Mouse (Mus musculus): ENCODE measurements around the gene Cgrrf1. TPM values are rescaled to one million over a fixed set of nuclear protein-coding genes. Genes with fewer than 3 reads are reported as not detected.

The Cgrrf1 gene
- 28.7 TPM for polyA plus RNA-seq (2012; fragmentation: generic; extraction: Trizol)
- long read RNA-seq, experiment 1, transcript Cgrrf1-201 (6 exons, 1,324 nt) = major isoform, 23 of 31 reads
- long read RNA-seq, experiment 1, partial matches to known transcripts = 0 of 31 reads
- long read RNA-seq, experiment 1, other reads (novel, unspliced or antisense) = 6 of 31 reads
- long read RNA-seq, experiment 2, transcript Cgrrf1-201 (6 exons, 1,324 nt) = major isoform, 28 of 42 reads
- long read RNA-seq, experiment 2, partial matches to known transcripts = 3 of 42 reads
- long read RNA-seq, experiment 2, other reads (novel, unspliced or antisense) = 8 of 42 reads

- peak within 1 kb of the TSS; percentile 86 for H3K4me3 ChIP-seq (ENCODE audit: insufficient read depth, poor library complexity, severe bottlenecking)
- no peaks in the 10 kb centered on the region for H3K27me3 ChIP-seq (ENCODE audit: control insufficient read depth, insufficient read depth, insufficient read length)
- H3K79me2 ChIP-seq (ENCODE audit: control insufficient read depth, insufficient read depth) = peaks cover 53% of the 10 kb centered on the region
- H3K79me3 ChIP-seq (ENCODE audit: low read depth) = peaks cover 8% of the 10 kb centered on the region
- TF ChIP-seq FOSL1 (IDR thresholded peaks at IDR 0.05; ENCODE audit: insufficient read depth, low read length, poor library complexity, severe bottlenecking) = no peak
- TF ChIP-seq MYOD1 (IDR thresholded peaks at IDR 0.05; ENCODE audit: control insufficient read depth, insufficient read length, low read depth) = peak; percentile 26
- no peak for TF ChIP-seq CEBPB (IDR thresholded peaks at IDR 0.05; ENCODE audit: low read depth)
- no peaks in the 10 kb centered on the region for H3K36me3 ChIP-seq (ENCODE audit: control insufficient read depth, insufficient read depth)
- H3ac ChIP-seq (ENCODE audit: control insufficient read depth, insufficient read length, low read depth) = peak within 1 kb of the TSS; percentile 87
These were observed at the start of gene Cgrrf1 for GRCm38 (mm10) chr14:46831837-46832333. Cgrrf1 (plus strand) TSS chr14:46832125.

- no peak overlapping the region for H3K4me3 ChIP-seq (ENCODE audit: insufficient read depth, poor library complexity, severe bottlenecking)
- no peaks in the 10 kb centered on the region for H3K27me3 ChIP-seq (ENCODE audit: control insufficient read depth, insufficient read depth, insufficient read length)
- peaks cover 95% of the 10 kb centered on the region for H3K79me2 ChIP-seq (ENCODE audit: control insufficient read depth, insufficient read depth)
- peaks cover 74% of the 10 kb centered on the region for H3K36me3 ChIP-seq (ENCODE audit: control insufficient read depth, insufficient read depth)
- H3K79me3 ChIP-seq (ENCODE audit: low read depth) = peaks cover 84% of the 10 kb centered on the region
- no peak for TF ChIP-seq USF1 (IDR thresholded peaks at IDR 0.05; ENCODE audit: low read depth)
- no peak for TF ChIP-seq CEBPB (IDR thresholded peaks at IDR 0.05; ENCODE audit: low read depth)
- no peak for TF ChIP-seq MAX (IDR thresholded peaks at IDR 0.05)
- no peak for TF ChIP-seq MYOG (IDR thresholded peaks at IDR 0.05; ENCODE audit: control insufficient read depth, extremely low read depth, insufficient read length)
- TF ChIP-seq FOSL1 (IDR thresholded peaks at IDR 0.05; ENCODE audit: insufficient read depth, low read length, poor library complexity, severe bottlenecking) = no peak
- no peak for TF ChIP-seq CTCF (IDR thresholded peaks at IDR 0.05; ENCODE audit: control insufficient read depth, insufficient read depth, insufficient read length)
- TF ChIP-seq MYOD1 (IDR thresholded peaks at IDR 0.05; ENCODE audit: control insufficient read depth, insufficient read length, low read depth) = no peak
- no peak overlapping the region for H3ac ChIP-seq (ENCODE audit: control insufficient read depth, insufficient read length, low read depth)
These were observed 49.6 kb upstream of the Cgrrf1 start for GRCm38 (mm10) chr14:46782187-46782828.

GRCm38 (mm10) chr14:46783327-46783926 is 48.5 kb upstream of the Cgrrf1 start:
- H3K79me3 ChIP-seq (ENCODE audit: low read depth) = peaks cover 87% of the 10 kb centered on the region
- no peaks in the 10 kb centered on the region for H3K27me3 ChIP-seq (ENCODE audit: control insufficient read depth, insufficient read depth, insufficient read length)
- TF ChIP-seq MAX (IDR thresholded peaks at IDR 0.05) (no peak), CTCF (IDR thresholded peaks at IDR 0.05; ENCODE audit: control insufficient read depth, insufficient read depth, insufficient read length) (no peak), MYOG (IDR thresholded peaks at IDR 0.05; ENCODE audit: control insufficient read depth, extremely low read depth, insufficient read length) (no peak), MYOD1 (IDR thresholded peaks at IDR 0.05; ENCODE audit: control insufficient read depth, insufficient read length, low read depth) (no peak), USF1 (IDR thresholded peaks at IDR 0.05; ENCODE audit: low read depth) (no peak)
- H3K4me3 ChIP-seq (ENCODE audit: insufficient read depth, poor library complexity, severe bottlenecking) = no peak overlapping the region
- H3ac ChIP-seq (ENCODE audit: control insufficient read depth, insufficient read length, low read depth) = no peak overlapping the region
- peaks cover 98% of the 10 kb centered on the region for H3K79me2 ChIP-seq (ENCODE audit: control insufficient read depth, insufficient read depth)
- H3K36me3 ChIP-seq (ENCODE audit: control insufficient read depth, insufficient read depth) = peaks cover 66% of the 10 kb centered on the region

GRCm38 (mm10) chr14:46785247-46785646 is 46.7 kb upstream of the Cgrrf1 start:
- peaks cover 79% of the 10 kb centered on the region for H3K79me2 ChIP-seq (ENCODE audit: control insufficient read depth, insufficient read depth)
- no peak overlapping the region for H3ac ChIP-seq (ENCODE audit: control insufficient read depth, insufficient read length, low read depth)
- peaks cover 48% of the 10 kb centered on the region for H3K36me3 ChIP-seq (ENCODE audit: control insufficient read depth, insufficient read depth)

GRCm38 (mm10) chr14:46787454-46787786 is 44.5 kb upstream of the Cgrrf1 start:
- peaks cover 28% of the 10 kb centered on the region for H3K36me3 ChIP-seq (ENCODE audit: control insufficient read depth, insufficient read depth)
- H3K79me2 ChIP-seq (ENCODE audit: control insufficient read depth, insufficient read depth) = peaks cover 58% of the 10 kb centered on the region
- H3K27me3 ChIP-seq (ENCODE audit: control insufficient read depth, insufficient read depth, insufficient read length) = no peaks in the 10 kb centered on the region
- peaks cover 51% of the 10 kb centered on the region for H3K79me3 ChIP-seq (ENCODE audit: low read depth)
- peak overlapping the region; percentile 71 for H3K4me3 ChIP-seq (ENCODE audit: insufficient read depth, poor library complexity, severe bottlenecking)
- H3ac ChIP-seq (ENCODE audit: control insufficient read depth, insufficient read length, low read depth) = peak overlapping the region; percentile 82
- TF ChIP-seq MAX (IDR thresholded peaks at IDR 0.05) (no peak), CTCF (IDR thresholded peaks at IDR 0.05; ENCODE audit: control insufficient read depth, insufficient read depth, insufficient read length) (no peak)

More at GRCm38 (mm10) chr14:46785247-46785646, 46.7 kb upstream of the Cgrrf1 start:
- Histone ChIP-seq H3K27me3 (ENCODE audit: control insufficient read depth, insufficient read depth, insufficient read length) (no peaks in the 10 kb centered on the region), H3K4me3 (ENCODE audit: insufficient read depth, poor library complexity, severe bottlenecking) (no peak overlapping the region), H3K79me3 (ENCODE audit: low read depth) (peaks cover 72% of the 10 kb centered on the region)
- TF ChIP-seq CTCF (IDR thresholded peaks at IDR 0.05; ENCODE audit: control insufficient read depth, insufficient read depth, insufficient read length) = no peak
- no peak for TF ChIP-seq CEBPB (IDR thresholded peaks at IDR 0.05; ENCODE audit: low read depth)
- no peak for TF ChIP-seq MAX (IDR thresholded peaks at IDR 0.05)
- no peak for TF ChIP-seq FOSL1 (IDR thresholded peaks at IDR 0.05; ENCODE audit: insufficient read depth, low read length, poor library complexity, severe bottlenecking)
- TF ChIP-seq MYOD1 (IDR thresholded peaks at IDR 0.05; ENCODE audit: control insufficient read depth, insufficient read length, low read depth) = no peak
- TF ChIP-seq USF1 (IDR thresholded peaks at IDR 0.05; ENCODE audit: low read depth) = no peak

All from C2C12 (cell line).